Mouse (Mus musculus): ENCODE results near the gene Ubap1.

The Ubap1 gene

GRCm38 (mm10) chr4:41348584-41349198 lies at the start of gene Ubap1:
Ubap1 (plus strand) TSS chr4:41348996.
- peak; percentile 94 for DNase-seq (ENCODE audit: low read depth, low spot score)

- no peak for DNase-seq (ENCODE audit: low read depth, low spot score)
Observed at GRCm38 (mm10) chr4:41303671-41304070, 45.1 kb upstream of the Ubap1 start.

GRCm38 (mm10) chr4:41304302-41304701 lies 44.5 kb upstream of the Ubap1 start:
- peak; percentile 10 for DNase-seq (ENCODE audit: low read depth, low spot score)

- no peak for DNase-seq (ENCODE audit: low read depth, low spot score)
Observed at GRCm38 (mm10) chr4:41307406-41307805, 41.4 kb upstream of the Ubap1 start.

GRCm38 (mm10) chr4:41310567-41311563 lies 37.9 kb upstream of the Ubap1 start:
- DNase-seq (ENCODE audit: low read depth, low spot score): no peak

- DNase-seq (ENCODE audit: low read depth, low spot score): no peak
Observed at GRCm38 (mm10) chr4:41313722-41314121, 35.1 kb upstream of the Ubap1 start.

- DNase-seq (ENCODE audit: low read depth, low spot score): peak; percentile 85
Observed at GRCm38 (mm10) chr4:41314141-41315129, 34.4 kb upstream of the Ubap1 start, which contains the start of gene Dcaf12. Dcaf12 (minus strand) TSS chr4:41314889.

- DNase-seq (ENCODE audit: low read depth, low spot score): no peak
Observed at GRCm38 (mm10) chr4:41315173-41315572, 33.6 kb upstream of the Ubap1 start.

GRCm38 (mm10) chr4:41318267-41318666 lies 30.5 kb upstream of the Ubap1 start:
- DNase-seq (ENCODE audit: low read depth, low spot score): no peak

GRCm38 (mm10) chr4:41320971-41321370 lies 27.8 kb upstream of the Ubap1 start:
- DNase-seq (ENCODE audit: low read depth, low spot score): no peak

GRCm38 (mm10) chr4:41326876-41327275 lies 21.9 kb upstream of the Ubap1 start:
- no peak for DNase-seq (ENCODE audit: low read depth, low spot score)

- DNase-seq (ENCODE audit: low read depth, low spot score): no peak
Observed at GRCm38 (mm10) chr4:41329481-41329880, 19.3 kb upstream of the Ubap1 start.

- no peak for DNase-seq (ENCODE audit: low read depth, low spot score)
Observed at GRCm38 (mm10) chr4:41331085-41331484, 17.7 kb upstream of the Ubap1 start.

- DNase-seq (ENCODE audit: low read depth, low spot score): no peak
Observed at GRCm38 (mm10) chr4:41331698-41332421, 16.9 kb upstream of the Ubap1 start.

- no peak for DNase-seq (ENCODE audit: low read depth, low spot score)
Observed at GRCm38 (mm10) chr4:41336546-41336945, 12.2 kb upstream of the Ubap1 start.

- DNase-seq (ENCODE audit: low read depth, low spot score): no peak
Observed at GRCm38 (mm10) chr4:41340912-41341550, 7.8 kb upstream of the Ubap1 start.

- DNase-seq (ENCODE audit: low read depth, low spot score): no peak
Observed at GRCm38 (mm10) chr4:41346011-41346410, 2.8 kb upstream of the Ubap1 start.

GRCm38 (mm10) chr4:41347839-41348238 lies 957 bp upstream of the Ubap1 start:
- DNase-seq (ENCODE audit: low read depth, low spot score): no peak

GRCm38 (mm10) chr4:41349199-41349591 lies 399 bp downstream of the Ubap1 start:
- no peak for DNase-seq (ENCODE audit: low read depth, low spot score)

- no peak for DNase-seq (ENCODE audit: low read depth, low spot score)
Observed at GRCm38 (mm10) chr4:41352758-41353157, 4.0 kb downstream of the Ubap1 start.
